Mouse (Mus musculus): ENCODE measurements around the gene Olfr1110.

GRCm38 (mm10) chr2:87114467-87114866 lies 25.6 kb downstream of the Olfr1110 start, which contains the start of gene Olfr259:
- TF ChIP-seq EP300 (IDR thresholded peaks at IDR 0.05; ENCODE audit: insufficient read depth, low read depth, low read length) (no peak), POLR2A (IDR thresholded peaks at IDR 0.05; ENCODE audit: insufficient read depth, low read length) (no peak), CTCF (IDR thresholded peaks at IDR 0.05; ENCODE audit: low read depth, low read length) (no peak)
